Mouse (Mus musculus) right cerebral cortex, postnatal 4 days (tissue): Measurements from ENCODE around the gene Gm49396.
A peak's percentile ranks its signal among the peaks of the same experiment; 100 is the strongest.

Source experiments
- DNase-seq: peaks from one replicate; pipeline ENCODE4 v3.0.0-alpha.2; 2022

The Gm49396 gene

DNA sequence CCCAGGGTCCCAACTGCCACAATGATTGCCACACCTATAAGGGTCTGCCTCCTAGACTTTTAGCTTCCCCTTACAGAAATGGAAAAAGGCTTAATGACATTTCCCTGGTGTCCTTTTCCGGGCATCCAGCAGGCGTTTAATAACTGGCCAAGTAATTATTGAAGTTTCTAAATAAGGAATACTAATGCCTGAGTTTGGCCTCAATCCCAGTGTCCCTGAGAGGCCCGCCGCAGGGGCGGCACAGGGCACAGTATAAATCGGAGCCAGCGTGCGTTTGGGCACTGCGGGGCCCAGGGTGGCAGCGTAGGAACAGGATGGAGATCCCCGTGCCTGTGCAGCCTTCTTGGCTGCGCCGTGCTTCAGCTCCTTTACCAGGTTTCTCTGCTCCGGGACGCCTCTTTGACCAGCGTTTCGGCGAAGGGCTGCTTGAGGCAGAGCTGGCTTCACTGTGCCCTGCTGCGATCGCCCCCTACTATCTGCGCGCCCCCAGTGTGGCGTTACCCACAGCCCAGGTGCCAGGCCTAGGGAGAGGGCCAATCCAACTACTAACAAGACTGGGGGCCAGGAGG, 10.0 kb upstream of the Gm49396 start:
- no peak for DNase-seq

DNA sequence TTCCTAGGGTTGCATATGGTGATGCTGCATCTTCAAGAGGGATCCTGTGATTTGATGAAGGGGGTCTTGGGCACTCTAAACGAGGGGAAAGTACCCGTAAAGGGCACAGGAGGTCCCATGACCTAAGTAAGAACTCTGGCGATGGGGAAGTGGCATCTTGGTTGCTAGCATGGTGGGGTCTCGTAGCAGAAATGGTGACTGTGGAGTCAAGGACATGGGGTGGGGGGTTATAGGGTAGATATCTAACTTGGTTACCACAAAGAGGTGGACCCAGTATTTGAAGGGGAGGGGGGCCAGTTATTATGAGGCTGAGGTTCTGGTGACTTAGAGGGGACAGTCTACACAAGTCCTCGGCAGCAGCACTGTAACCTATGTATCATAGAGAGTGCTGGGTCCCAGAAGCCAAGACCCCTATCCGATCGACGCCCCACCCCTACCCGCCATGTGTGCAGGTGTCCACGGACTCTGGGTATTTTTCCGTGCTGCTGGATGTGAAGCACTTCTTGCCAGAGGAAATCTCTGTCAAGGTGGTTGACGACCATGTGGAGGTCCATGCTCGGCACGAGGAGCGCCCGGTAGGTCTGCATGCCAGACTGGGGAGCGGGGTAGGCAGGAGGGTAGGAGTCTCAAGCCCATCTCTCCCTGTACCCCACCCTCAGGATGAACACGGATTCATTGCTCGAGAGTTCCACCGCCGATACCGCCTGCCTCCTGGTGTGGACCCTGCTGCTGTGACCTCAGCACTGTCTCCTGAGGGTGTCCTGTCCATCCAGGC, 9.1 kb upstream of the Gm49396 start:
- no peak for DNase-seq

DNA sequence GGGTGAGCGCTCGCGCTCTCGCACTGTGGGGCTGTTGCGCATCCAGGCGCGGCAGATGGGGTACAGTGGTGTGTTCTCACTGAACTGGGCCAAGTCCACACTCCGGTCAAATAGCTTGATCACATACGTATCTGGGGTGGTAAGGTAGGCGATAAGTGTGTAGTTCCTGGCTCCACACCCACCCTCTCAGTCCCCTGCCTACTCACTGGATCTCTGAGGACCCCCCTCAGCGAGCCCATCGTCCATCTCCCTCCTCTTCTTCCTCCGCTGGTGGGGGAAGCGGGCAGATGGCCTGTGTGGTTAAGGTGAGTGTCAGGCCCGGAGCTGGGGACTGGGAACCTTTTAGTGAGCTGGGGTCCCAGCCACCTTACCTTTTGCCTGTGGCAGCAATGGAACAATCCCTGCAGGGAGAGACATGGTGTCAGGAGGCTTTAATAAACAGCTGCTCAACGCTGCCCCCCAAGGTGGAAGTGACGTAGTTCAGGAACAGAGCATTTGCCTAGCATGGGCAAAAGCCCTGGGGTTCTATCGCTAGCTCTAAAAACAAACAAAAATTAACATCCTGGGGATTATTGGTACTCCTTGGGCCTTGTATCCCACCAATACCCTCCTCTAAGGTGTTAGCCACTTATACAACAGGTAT, 6.1 kb upstream of the Gm49396 start:
- DNase-seq, result no peak

DNA sequence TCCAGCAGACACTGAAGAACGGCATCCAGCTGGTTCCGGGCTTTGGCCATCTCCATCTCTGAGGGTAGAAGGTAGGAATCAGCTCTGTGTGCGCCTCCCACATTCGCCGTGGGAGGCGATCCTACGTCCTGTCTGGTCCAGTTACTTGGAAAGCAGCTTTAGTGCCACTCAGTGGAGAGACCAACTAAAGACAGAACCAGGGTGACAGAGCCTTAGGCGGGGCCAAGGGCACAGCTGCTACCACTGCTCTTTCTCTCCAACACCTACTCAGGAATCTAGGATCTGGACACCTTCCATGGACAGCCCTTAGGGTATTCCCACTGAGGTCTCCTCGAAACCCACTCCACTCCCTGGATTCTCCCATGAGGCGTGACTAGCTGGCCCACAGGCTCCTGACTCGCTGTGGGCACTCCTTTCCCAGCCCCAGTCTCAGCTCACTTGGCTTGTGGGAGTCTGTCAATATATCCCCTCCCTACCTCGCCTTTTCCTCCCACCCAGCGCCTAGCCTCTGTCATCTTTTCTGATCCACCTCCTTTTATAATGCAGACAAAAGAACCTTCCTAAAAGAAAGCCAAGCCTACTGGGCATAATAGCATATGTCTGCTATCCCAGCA, 5.1 kb upstream of the Gm49396 start:
- DNase-seq, result no peak

DNA sequence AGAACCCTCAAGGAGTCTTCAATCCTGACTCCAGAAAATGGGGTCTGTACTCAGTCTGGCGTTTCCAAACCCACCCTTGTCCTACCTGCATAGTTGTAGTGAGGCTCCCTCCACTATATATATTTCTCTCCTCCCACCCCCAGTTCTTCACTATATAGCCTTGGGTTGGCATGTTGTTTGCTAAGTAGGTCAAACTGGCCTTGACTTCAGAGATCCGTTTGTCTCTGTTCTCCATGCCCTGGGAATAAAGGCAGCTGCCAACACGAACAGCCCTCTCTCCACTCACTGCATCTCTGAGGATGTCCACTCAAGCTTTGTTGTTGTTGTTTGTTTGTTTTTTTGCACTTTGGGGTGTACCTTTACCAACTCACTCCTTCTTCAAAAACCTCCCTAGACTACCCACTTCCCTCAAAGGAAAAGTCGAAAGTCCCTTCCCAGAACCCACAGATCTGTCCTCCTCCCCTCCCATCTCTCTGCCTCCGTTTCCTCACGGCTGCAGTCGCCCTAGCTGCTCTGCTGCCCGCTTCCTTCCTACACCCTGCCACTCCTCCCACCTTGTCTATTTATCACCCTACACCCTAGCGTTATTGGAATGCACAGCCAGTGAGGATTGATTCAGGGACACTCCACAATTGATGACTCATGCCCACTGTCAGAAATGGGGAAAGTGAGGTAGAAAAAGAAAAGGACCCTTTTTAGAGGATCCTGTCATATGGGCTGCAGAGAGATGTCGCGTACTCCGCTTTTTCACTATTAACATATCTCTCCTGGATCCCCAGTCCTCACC, 4.3 kb upstream of the Gm49396 start:
- DNase-seq, result no peak

DNA sequence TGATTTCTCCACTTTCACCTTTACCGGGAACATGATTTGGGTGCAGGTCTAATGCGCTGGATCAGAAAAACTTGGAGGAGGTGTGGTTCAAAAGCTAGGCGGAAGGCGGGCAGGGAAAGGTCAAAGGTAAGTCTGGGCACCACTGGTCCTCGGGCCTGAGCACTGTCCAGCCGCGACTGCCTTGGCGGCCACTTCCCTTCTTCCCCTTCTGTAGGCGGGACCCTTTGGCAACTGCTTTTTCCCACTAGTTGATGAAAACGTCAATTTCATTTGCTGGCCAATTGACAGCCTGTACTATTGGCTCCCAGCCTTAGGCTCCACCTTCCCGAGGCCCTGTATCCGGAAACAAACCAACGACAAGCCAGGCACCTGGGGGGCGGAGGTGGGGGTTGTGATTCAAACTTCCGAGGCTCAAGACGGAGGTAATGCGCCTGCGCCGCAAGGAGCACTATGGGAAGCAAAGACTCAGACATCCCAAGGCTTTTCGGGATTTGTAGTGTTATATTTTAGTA, 3.6 kb upstream of the Gm49396 start, which contains the start of gene Lin37:
Gene Lin37, minus strand, starts transcription at position 396 of the 512 bp plus-strand sequence.
- DNase-seq, result peak; percentile 91

DNA sequence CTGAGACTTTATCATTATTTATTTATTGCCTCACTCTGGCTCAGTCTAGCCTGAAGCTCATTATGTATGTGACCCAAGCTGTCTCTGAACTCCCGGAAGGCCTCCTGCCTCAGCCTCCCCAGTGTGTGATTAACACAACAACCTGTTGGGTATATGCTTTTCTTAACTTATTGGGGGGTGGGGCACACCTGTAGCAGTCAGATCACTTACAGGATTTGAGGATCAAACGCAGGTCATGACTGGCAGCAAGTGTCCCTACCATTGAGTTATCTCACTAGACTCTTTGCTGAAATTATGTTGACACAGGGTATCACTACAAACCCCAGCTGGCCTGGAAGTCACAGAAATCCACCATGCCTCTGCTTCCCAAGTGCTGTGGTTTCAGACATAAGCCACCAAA, 2.8 kb upstream of the Gm49396 start:
- DNase-seq, result no peak

DNA sequence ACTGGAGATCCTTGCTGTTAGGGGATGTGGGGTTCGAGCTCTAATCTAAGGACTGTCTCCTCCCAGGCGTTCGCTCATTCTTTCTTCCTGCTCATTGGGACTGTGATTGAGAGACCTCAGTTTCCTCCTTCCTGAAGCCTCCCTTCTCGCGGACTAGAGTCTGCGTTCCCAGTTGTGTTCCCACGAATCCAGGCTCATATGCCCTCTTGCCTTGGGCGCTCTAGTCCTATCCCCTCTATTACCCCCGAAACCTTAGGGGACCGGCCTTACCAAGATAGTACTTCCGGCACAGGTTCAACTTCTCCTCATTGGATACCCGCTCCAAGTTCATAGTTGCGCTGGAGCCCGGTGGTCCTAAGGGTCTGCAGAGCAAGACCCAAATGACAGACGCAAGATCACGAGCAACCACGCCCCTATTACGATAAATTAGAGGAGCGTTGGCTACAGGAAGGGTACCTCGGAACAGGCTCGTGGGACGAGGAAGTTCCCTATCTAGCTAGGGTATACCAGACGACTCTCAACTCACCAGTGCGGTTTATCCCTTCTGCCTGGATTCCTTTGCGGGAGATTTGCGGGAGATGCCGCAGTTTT, 523 bp upstream of the Gm49396 start:
- DNase-seq, result no peak

DNA sequence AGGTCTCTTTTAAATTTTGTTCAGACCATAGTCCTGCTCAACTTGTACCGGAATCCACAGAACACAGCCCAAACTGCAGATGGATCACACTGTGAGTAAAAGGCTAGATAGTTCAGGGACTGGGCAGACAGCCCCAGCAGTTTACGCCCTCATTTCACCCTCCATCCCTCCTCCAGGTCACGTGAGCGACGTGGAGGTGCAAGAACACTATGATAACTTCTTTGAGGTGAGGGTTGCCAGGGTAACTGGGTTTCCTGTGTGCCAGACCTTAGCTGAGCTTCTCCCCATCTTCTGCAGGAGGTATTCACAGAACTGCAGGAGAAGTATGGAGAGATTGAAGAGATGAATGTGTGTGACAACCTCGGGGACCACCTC, 749 bp downstream of the Gm49396 start:
- no peak for DNase-seq

DNA sequence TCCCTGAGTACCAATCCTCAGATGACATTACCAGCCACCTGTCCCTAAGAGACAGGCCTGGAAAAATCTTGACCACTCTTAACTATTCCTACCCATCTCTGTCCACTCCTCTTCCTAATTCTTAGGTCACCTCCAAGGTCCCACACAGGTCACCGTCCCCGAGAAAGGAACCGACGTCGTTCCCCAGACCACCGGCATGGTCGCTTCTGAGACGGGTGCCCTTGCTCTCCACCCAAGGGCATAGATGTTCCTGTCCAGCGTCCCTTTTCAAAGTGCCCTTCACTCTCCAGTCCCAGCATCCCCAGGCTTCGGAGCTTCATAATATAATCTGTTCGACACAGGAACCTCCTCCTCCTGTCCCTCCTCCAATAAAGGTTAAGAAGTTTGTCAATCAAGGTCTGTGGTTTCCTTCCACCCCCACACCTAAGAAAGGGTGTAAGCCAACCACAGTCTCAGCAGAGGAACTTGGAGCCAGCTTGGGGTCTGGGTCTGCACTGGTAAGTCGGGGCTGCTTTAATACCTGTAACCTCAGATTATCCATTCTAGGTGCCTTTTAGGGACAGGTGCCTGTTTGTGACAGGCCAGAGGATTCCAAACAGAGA, 1.9 kb downstream of the Gm49396 start, which contains the start of gene Igflr1:
Gene Igflr1, plus strand, starts transcription at position 458 of the 602 bp plus-strand sequence.
- DNase-seq, result no peak

DNA sequence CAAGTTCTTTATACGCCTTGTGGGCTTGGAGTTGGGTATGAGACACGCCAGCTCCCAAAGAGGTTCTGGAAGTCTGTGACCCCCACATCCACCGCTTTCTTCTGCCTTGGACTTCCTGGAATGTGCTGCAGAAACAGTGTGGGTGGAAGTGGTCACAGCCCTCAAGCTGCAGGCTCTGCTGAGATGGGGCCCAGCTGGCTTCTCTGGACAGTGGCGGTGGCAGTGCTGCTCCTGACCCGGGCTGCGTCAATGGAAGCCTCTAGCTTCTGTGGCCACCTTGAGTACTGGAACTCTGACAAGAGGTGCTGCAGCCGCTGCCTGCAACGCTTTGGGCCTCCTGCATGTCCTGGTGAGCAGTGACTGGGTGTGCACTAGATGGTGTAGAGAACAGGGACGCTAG, 2.9 kb downstream of the Gm49396 start:
- DNase-seq, result no peak

DNA sequence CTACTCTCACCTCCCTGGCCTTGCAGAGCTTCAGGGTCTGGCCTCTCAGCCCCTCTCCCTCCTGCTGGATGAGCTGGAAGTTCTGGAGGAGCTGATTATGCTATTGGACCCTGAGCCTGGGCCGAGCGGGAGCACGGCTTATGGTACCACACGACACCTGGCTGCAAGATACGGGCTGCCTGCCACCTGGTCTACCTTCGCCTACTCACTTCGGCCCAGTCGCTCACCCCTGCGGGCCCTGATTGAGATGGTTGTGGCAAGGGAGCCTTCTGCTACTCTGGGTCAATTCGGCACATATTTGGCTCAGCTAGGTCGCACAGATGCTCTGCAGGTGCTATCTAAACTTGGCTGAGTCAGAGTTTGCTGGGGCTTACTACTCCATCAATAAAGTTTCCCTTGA, 4.4 kb downstream of the Gm49396 start:
- no peak for DNase-seq

DNA sequence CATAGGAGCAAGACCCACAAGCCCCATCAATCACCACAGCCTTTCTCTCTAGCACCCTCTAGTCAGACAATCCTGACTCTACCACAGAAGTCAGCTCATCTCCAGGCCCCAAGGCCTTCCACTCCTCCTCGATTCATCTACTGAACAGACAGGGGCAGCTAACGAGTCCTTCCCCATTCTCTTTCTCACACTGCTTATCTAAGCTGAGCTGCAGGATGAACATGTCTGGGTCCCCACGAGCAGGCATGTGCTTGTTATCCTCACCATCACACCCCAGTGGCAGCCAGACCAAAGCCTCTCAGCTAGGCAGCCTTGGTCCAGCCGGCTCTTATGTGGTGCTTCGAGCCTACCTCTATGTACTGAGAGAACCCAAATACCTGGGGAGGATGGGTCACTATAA, 9.2 kb downstream of the Gm49396 start:
- DNase-seq, result no peak

DNA sequence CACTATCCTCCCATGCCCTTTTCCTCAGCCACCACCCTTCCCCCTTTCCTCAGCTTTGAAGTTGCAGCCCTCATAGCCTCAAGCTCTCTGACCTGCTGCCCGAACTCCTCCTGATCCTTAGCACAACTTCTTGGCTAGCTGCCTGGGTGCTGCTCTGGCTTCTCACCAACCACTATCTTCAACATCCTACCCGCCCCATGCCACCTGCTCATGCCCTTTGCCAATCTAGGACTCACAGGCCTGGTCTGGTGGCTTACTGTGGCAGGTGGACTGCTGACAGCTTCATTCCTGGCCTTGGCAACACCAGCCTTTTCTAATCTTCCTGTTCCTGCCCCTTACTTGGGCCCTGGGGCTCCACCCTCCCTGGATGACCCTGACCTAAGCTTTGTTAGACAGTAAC, 9.8 kb downstream of the Gm49396 start:
- DNase-seq, result no peak

DNA sequence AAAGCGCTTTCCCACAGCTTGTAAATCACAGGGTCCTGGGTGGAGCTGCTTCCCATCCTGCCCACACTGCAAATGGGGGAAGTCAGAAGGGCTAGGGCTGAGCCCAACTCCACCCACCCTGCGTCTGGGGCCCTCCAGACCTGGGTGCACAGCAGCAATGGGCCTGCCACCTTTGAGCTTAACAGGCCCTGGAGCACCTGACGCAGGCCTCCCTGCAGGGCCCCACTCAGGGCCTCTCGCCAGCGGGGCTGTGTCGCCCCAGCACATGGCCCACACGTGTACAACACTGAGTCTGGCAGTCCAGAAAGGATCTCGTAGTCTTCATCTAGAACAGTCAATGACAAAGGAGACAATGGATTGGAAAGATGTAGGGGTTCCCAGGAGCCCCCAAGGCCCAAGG, 16.8 kb downstream of the Gm49396 start:
- DNase-seq, result no peak

DNA sequence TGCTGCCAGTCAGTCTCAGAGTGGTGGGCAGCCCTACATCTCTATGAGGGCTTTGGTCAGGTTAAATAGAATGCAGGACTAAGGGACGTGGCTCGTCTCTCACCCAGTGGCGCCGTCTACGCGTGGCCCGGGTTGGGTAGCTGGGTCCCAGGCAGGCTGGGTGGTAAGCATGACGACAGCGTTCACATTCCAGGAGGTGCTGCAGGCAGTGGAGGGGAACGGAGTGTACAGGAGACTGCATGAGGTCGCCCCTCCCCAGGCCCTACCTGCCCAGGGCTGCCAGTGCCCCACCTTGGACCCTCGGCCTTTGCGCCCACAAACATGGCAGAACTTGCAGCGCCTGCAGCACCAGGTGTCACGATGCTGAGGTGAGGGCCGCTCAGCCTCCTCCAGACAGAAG, 18.4 kb downstream of the Gm49396 start:
- DNase-seq, result no peak

DNA sequence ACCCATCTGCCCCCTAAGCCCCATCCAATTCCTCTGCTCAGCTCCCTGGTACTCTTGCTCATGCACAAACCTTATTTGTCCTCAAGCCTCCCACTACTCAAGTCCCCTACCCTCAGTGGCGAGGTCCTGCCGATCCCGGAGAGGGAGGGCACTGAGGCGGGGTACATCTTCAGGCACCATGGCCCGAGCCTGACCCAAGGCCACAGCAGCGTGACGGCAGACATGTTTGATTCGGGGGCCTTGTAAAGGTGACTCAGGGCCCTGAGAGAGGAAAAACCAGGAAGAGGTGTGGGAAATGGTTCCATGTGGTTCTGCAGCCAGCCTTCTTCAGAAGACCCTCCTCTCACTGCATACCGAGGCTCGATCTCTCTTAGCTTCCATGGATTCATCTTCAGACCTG, 21.2 kb downstream of the Gm49396 start:
- no peak for DNase-seq

DNA sequence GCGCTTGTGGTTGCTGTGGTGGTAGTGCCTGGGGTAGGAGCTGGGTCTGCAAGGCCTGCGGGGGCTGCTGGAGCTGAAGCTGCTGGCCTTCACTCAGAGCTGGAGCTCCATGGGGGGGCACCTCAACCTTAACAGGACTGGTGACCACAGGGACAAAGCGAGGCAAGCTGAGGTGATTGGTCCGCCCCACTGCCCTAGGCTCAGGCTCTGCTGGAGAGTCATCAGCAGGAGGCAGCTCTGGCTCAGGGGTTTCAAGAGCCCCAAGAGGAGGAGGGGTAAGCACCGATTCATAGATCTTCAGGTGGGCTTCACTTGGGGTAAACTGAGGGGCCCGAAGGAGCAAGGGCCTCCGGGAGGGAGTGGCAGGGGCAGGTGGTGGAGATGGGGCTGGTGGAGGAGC, 22.0 kb downstream of the Gm49396 start:
- DNase-seq, result no peak

DNA sequence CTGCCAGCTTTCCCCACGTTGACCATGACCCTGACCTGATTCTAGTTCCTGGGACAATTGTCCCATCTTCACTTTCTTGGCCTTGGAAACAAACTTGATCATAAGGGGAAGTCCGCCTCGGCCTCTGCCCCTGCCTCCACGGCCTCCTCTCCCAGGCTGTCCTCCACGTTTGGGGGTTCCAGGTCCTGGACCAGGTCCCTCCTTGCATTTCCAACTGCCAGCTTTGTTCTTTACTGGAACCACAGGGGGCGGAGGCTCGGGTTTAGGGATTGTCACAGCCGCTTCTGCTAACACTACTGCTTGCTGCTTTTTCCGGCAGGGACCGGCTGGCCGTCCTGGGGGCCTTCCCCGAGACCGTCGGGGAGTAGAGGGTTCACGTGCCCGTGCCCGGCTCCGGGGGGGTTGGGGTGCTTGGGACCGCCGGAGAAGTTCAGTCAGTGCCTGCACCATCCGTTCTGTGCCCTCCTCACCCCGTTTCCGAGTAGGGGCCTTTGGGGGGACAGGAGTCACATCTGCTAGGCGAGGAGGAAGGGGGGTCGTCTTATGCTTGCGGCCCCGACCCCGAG, 23.4 kb downstream of the Gm49396 start:
- DNase-seq, result no peak

DNA sequence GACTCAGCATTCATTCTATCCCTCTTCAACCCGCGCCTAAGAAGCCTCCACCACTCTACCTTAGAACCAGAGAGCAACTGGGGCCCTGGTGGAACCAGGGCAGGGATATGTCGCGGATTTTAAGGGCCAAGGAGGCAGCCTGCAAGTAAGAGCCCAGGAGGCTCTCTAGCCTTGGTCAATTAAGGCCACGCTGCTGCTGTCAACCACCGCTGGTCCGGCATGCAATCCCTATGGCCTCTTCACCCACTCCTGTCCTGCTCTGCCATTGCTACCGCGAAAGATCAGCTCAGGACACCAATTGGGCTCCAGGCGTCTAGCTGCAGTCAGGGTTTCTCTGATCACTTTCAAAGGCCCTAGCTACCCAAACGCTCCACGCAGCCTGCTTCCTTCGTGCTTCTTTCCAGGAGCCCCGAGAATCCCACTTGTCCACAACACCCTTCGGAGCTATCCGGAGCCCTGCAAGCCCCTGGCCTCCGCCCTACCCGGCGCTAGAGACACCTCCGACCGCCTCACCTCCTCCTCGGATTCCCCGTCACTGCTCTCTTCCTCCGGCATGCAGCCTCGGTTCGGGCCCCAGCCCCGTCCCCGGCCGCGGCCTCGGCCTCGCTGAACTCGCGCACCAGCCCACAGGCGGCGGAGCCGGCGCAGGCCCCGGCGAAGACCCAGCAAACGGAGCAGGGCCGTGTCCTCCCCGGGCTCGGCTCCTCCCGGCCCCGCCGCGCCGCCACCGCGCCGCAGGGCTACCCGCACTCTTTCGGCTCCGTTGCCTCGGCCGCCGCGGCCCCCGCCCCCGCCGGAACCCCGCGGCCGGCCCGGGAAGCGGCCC, 24.9 kb downstream of the Gm49396 start:
- peak; percentile 55 for DNase-seq
